Comparison of ENCODE assay signal across 10 mouse cellular contexts in genomic region chr10:20398224-20398623, GRCm38 (mm10). TPM values are rescaled to one million over a fixed set of nuclear protein-coding genes. Genes with fewer than 3 reads are reported as not detected.
DNase-seq lines count a peak whose midpoint lies in the region; ATAC-seq and TF ChIP-seq lines count a peak whose summit lies in the region.
"Had no signal": no experiment of that assay in that cellular context is flagged by ENCODE, and none has a peak within 500 bp of the region (broad histone marks: within the 10 kb centered on the region; RNA-seq: fewer than 3 reads in every experiment).

No protein-coding gene starts in this region.

- H3K27ac ChIP-seq in liver, embryonic 14.5 days: no peak overlapping the region
- no peak overlapping the region for H3K27ac ChIP-seq in midbrain, embryonic 13.5 days
- H3K27ac ChIP-seq: midbrain, embryonic 12.5 days had no signal

- no peaks in the 10 kb centered on the region for H3K36me3 ChIP-seq in liver, embryonic 14.5 days (replicated peaks; ENCODE audit: control insufficient read depth, insufficient read depth, low read depth)
- H3K36me3 ChIP-seq in midbrain, embryonic 13.5 days: no peaks in the 10 kb centered on the region
- H3K36me3 ChIP-seq: midbrain, embryonic 12.5 days had no signal

- DNase-seq in liver, embryonic 14.5 days (ENCODE audit: low read depth in 3 of 3, low spot score in 3 of 3): no peak
- DNase-seq in liver: no peak
- DNase-seq in c-Kit-positive CD71-negative TER-119-negative erythroid progenitor cells, embryonic 14.5 days (ENCODE audit: low read depth): peak; percentile 22
- peak; percentile 35 for DNase-seq in naive thymus-derived CD4-positive, alpha-beta T cell, adult 2 months (ENCODE audit: low read depth)
- DNase-seq in left cerebral cortex, adult 11 months (ENCODE audit: low spot score): no peak
- DNase-seq: kidney, postnatal 14 days; left cerebral cortex, postnatal 4 days had no signal

- no peak for TF ChIP-seq EP300 in liver, embryonic 14.5 days (IDR thresholded peaks at IDR 0.05; ENCODE audit: low read depth)

- H3K4me3 ChIP-seq in liver, embryonic 14.5 days (ENCODE audit: insufficient read depth in 1 of 2, low read depth in 2 of 2, low read length in 2 of 2): no peak overlapping the region
- no peak overlapping the region for H3K4me3 ChIP-seq in midbrain, embryonic 13.5 days (replicated peaks)
- H3K4me3 ChIP-seq: midbrain, embryonic 12.5 days had no signal

- no peaks in the 10 kb centered on the region for H3K27me3 ChIP-seq in liver, embryonic 14.5 days (ENCODE audit: control insufficient read depth, insufficient read depth, low read length)
- H3K27me3 ChIP-seq in midbrain, embryonic 13.5 days: no peaks in the 10 kb centered on the region
- H3K27me3 ChIP-seq: midbrain, embryonic 12.5 days had no signal

- ATAC-seq in liver, embryonic 14.5 days (ENCODE audit: insufficient read depth): no peak
- ATAC-seq in CD4-positive, CD25-positive, alpha-beta regulatory T cell, adult 4 months: peak; percentile 74
- no peak for ATAC-seq in midbrain, embryonic 13.5 days

- H3K4me2 ChIP-seq in liver, embryonic 14.5 days (ENCODE audit: low read depth): 0 out of 2 replicates have a peak overlapping the region, but pooled peaks have one; percentile 6
- no peak overlapping the region for H3K4me2 ChIP-seq in midbrain, embryonic 13.5 days (replicated peaks)
- H3K4me2 ChIP-seq: midbrain, embryonic 12.5 days had no signal

- 31% methylated on average over 6 of the region's 6 CpGs for WGBS in liver, embryonic 14.5 days (ENCODE audit: insufficient replicate concordance)
- 87% methylated on average over 6 of the region's 6 CpGs for WGBS in midbrain, embryonic 13.5 days

- H3K9me3 ChIP-seq in liver, embryonic 14.5 days (ENCODE audit: control insufficient read depth, low read length): no peaks in the 10 kb centered on the region
- no peaks in the 10 kb centered on the region for H3K9me3 ChIP-seq in midbrain, embryonic 13.5 days
- H3K9me3 ChIP-seq: midbrain, embryonic 12.5 days had no signal

- H3K9ac ChIP-seq in liver, embryonic 14.5 days (replicated peaks): no peak overlapping the region
- no peak overlapping the region for H3K9ac ChIP-seq in midbrain, embryonic 13.5 days (replicated peaks)
- H3K9ac ChIP-seq: midbrain, embryonic 12.5 days had no signal

- no peak for TF ChIP-seq CTCF in liver, embryonic 14.5 days (IDR thresholded peaks at IDR 0.05; ENCODE audit: low read depth)

- no peaks in the 10 kb centered on the region; a peak in 1 of 4 replicates for H3K4me1 ChIP-seq in liver, embryonic 14.5 days (replicated peaks; ENCODE audit: control insufficient read depth in 2 of 2, insufficient read depth in 2 of 2, low read length in 1 of 2)
- H3K4me1 ChIP-seq in midbrain, embryonic 13.5 days (replicated peaks): no peaks in the 10 kb centered on the region
- H3K4me1 ChIP-seq: midbrain, embryonic 12.5 days had no signal

RNA-seq across cellular contexts. Expression of gene Mtfr2, which starts 50.7 kb away (rescaled TPM):
- polyA plus RNA-seq in liver, embryonic 14.5 days (2012; rRNA removed): 9.6 and 13.3 TPM in 2 replicates
- polyA plus RNA-seq in liver, embryonic 14.5 days (2014; fragmentation: Nextera tagmentation; extraction: Ambion mirVana): 1.8 and 2.4 TPM in 2 replicates
- polyA plus RNA-seq in CD4-positive, CD25-positive, alpha-beta regulatory T cell, adult 4 months (2017; shearing (Covaris generic)): under 1 TPM; 0.73 to 0.79 TPM
- polyA plus RNA-seq in midbrain, embryonic 13.5 days (2015; fragmentation: Nextera tagmentation; extraction: Ambion mirVana): 1.2 and 1.3 TPM in 2 replicates

Comparison
In these comparisons a context has a peak if more than half of its experiments do, and no peak if none do; other contexts are left out.
1. DNase-seq: peak in c-Kit-positive CD71-negative TER-119-negative erythroid progenitor cells, embryonic 14.5 days (single experiment) and naive thymus-derived CD4-positive, alpha-beta T cell, adult 2 months (single experiment); none in liver, embryonic 14.5 days (0 of 3), liver (single experiment) and left cerebral cortex, adult 11 months (single experiment).